Mouse (Mus musculus) gastrocnemius, postnatal 10 days (tissue): ENCODE results near the gene Wfikkn2. TPM values are rescaled to one million over a fixed set of nuclear protein-coding genes. Genes with fewer than 3 reads are reported as not detected.
"Not testable (repeated sequence)": the region's sequence is repeated elsewhere in the genome, so short reads cannot be mapped to it uniquely, and the experiment has no call there.

Experiments used
- DNase-seq: peaks from one replicate; pipeline ENCODE4 v3.0.0; 2021; ENCODE audit warnings: mixed read lengths
- long read RNA-seq, 2 experiments: library from polyadenylated mRNA; stranded (forward); transcript quantifications; one replicate each; pipeline ENCODE4 v2.0.0; 2021
- total RNA-seq, 2 experiments: library from RNA; stranded (reverse); gene quantifications; 2 replicates each; pipeline ENCODE4 v1.2.3; 2021

The Wfikkn2 gene
- 1 to 10 TPM; 1.9 to 2.6 TPM for total RNA-seq
- long read RNA-seq, experiment 1, result 0 reads
- long read RNA-seq, experiment 2, partial matches to known transcripts, result 1 of 2 reads
- long read RNA-seq, experiment 2, other reads (novel, unspliced or antisense), result 1 of 2 reads

- no peak for DNase-seq
Observed at GRCm38 (mm10) chr11:94245955-94246788, at the start of gene Wfikkn2. TSS of gene Wfikkn2 (minus strand) at chr11:94246005.

GRCm38 (mm10) chr11:94294996-94295845 lies 49.4 kb upstream of the Wfikkn2 start:
- no peak for DNase-seq

GRCm38 (mm10) chr11:94290062-94290740 lies 44.4 kb upstream of the Wfikkn2 start:
- DNase-seq, result no peak

- DNase-seq, result no peak
Observed at GRCm38 (mm10) chr11:94287105-94287504, 41.3 kb upstream of the Wfikkn2 start.

GRCm38 (mm10) chr11:94285886-94286574 lies 40.2 kb upstream of the Wfikkn2 start:
- DNase-seq, result no peak

GRCm38 (mm10) chr11:94283536-94284099 lies 37.8 kb upstream of the Wfikkn2 start:
- DNase-seq, result no peak

- DNase-seq, result no peak
Observed at GRCm38 (mm10) chr11:94282291-94282690, 36.5 kb upstream of the Wfikkn2 start.

GRCm38 (mm10) chr11:94281199-94282181 lies 35.7 kb upstream of the Wfikkn2 start, which contains the start of gene Gm21885:
TSS of gene Gm21885 (plus strand) at chr11:94281873.
- no peak for DNase-seq

- DNase-seq, result peak; percentile 84
Observed at GRCm38 (mm10) chr11:94276869-94277337, 31.1 kb upstream of the Wfikkn2 start.

GRCm38 (mm10) chr11:94275686-94276085 lies 29.9 kb upstream of the Wfikkn2 start:
- DNase-seq, result no peak

GRCm38 (mm10) chr11:94275226-94275625 lies 29.4 kb upstream of the Wfikkn2 start:
- no peak for DNase-seq

- DNase-seq, result no peak
Observed at GRCm38 (mm10) chr11:94274206-94274867, 28.5 kb upstream of the Wfikkn2 start.

GRCm38 (mm10) chr11:94272960-94273927 lies 27.4 kb upstream of the Wfikkn2 start:
- no peak for DNase-seq

GRCm38 (mm10) chr11:94271015-94271414 lies 25.2 kb upstream of the Wfikkn2 start:
- no peak for DNase-seq

- DNase-seq, result no peak
Observed at GRCm38 (mm10) chr11:94269906-94270305, 24.1 kb upstream of the Wfikkn2 start.

- no peak for DNase-seq
Observed at GRCm38 (mm10) chr11:94268761-94269160, 23.0 kb upstream of the Wfikkn2 start.

- DNase-seq, result not testable (repeated sequence)
Observed at GRCm38 (mm10) chr11:94266155-94266554, 20.4 kb upstream of the Wfikkn2 start.
